Mouse (Mus musculus) forebrain, embryonic 11.5 days (tissue): ENCODE data around the gene Coro1c. TPM values are rescaled to one million over a fixed set of nuclear protein-coding genes. Genes with fewer than 3 reads are reported as not detected.
A peak's percentile ranks its signal among the peaks of the same experiment; 100 is the strongest.

Experiments
- ATAC-seq: fragments of 200-750 bp; cut with Nextera tagmentation; replicated peaks from 2 replicates; pipeline ENCODE4 v1.8.0; 2017; ENCODE audit warnings: moderate TSS enrichment; ENCODE audit not compliant: low FRiP score
- DNase-seq: peaks from one replicate; pipeline ENCODE4 v3.0.0-alpha.2; 2017; ENCODE audit warnings: low spot score
- H3K27ac ChIP-seq: fragments of 300-500 bp; sonication (generic); 2 replicates; pipeline ENCODE4 v1.5.1; 2014; ENCODE audit warnings: low read depth, low read length
- H3K27me3 ChIP-seq: fragments of 300-500 bp; sonication (generic); 2 replicates; pipeline ENCODE4 v1.6.1; 2014; ENCODE audit warnings: mild to moderate bottlenecking, low read length, mixed read lengths; ENCODE audit not compliant: control insufficient read depth, insufficient read depth
- H3K36me3 ChIP-seq: fragments of 300-500 bp; sonication (generic); 2 replicates; pipeline ENCODE4 v1.6.1; 2014; ENCODE audit warnings: mild to moderate bottlenecking, low read length, moderate library complexity, mixed read lengths; ENCODE audit not compliant: control insufficient read depth, insufficient read depth
- H3K4me1 ChIP-seq: fragments of 300-500 bp; sonication (generic); replicated peaks from 2 replicates; pipeline ENCODE4 v1.6.1; 2014; ENCODE audit warnings: low read length, mixed read lengths; ENCODE audit not compliant: control insufficient read depth, insufficient read depth
- H3K4me2 ChIP-seq: fragments of 300-500 bp; sonication (generic); 2 replicates; pipeline ENCODE4 v1.6.1; 2014; ENCODE audit warnings: low read depth, mild to moderate bottlenecking, low read length, moderate library complexity, mixed read lengths; ENCODE audit not compliant: severe bottlenecking
- H3K4me3 ChIP-seq: fragments of 300-500 bp; sonication (generic); 2 replicates; pipeline ENCODE4 v1.5.1; 2014; ENCODE audit warnings: low read depth, low read length
- H3K9ac ChIP-seq: fragments of 300-500 bp; sonication (generic); 2 replicates; pipeline ENCODE4 v1.6.1; 2014; ENCODE audit warnings: low read length
- H3K9me3 ChIP-seq: fragments of 300-500 bp; sonication (generic); 2 replicates; pipeline ENCODE4 v1.6.1; 2016; ENCODE audit warnings: low read length, mixed read lengths; ENCODE audit not compliant: control insufficient read depth
- WGBS: fragments of 180-500 bp; shearing (Covaris S2); extraction: QIAGEN DNeasy Blood & Tissue Kit; methylation state at CpG from one replicate; pipeline ENCODE4 v1.1.7; 2014; 5-methylcytosine and 5-hydroxymethylcytosine counted together
- polyA plus RNA-seq: library from polyadenylated mRNA; unstranded; fragments of >200 nt; fragmentation: Nextera tagmentation; extraction: Ambion mirVana; gene quantifications from 2 replicates; pipeline ENCODE4 v1.2.1, GENCODE M21; 2014

Coro1c gene
- polyA plus RNA-seq, 1 experiment from 2014 or later, result 231 TPM

GRCm38 (mm10) chr5:113830292-113830643, 78.3 kb downstream of the Coro1c start:
- no peaks in the 10 kb centered on the region for H3K9me3 ChIP-seq
- H3K4me2 ChIP-seq, result no peak overlapping the region
- no peaks in the 10 kb centered on the region for H3K4me1 ChIP-seq
- DNase-seq (no peak), ATAC-seq (no peak)
- no peak overlapping the region for H3K4me3 ChIP-seq
- H3K9ac ChIP-seq, result no peak overlapping the region
- H3K27me3 ChIP-seq, result no peaks in the 10 kb centered on the region
- H3K27ac ChIP-seq, result no peak overlapping the region
- H3K36me3 ChIP-seq, result no peaks in the 10 kb centered on the region
- 70% methylated on average over 10 of the region's 10 CpGs for WGBS

GRCm38 (mm10) chr5:113829566-113830291, 78.8 kb downstream of the Coro1c start:
- no peak for ATAC-seq
- H3K4me2 ChIP-seq, result no peak overlapping the region

GRCm38 (mm10) chr5:113828481-113828880, 80.1 kb downstream of the Coro1c start:
- Histone ChIP-seq H3K27me3 (no peaks in the 10 kb centered on the region), H3K4me1 (no peaks in the 10 kb centered on the region), H3K4me2 (no peak overlapping the region), H3K4me3 (no peak overlapping the region), H3K9me3 (no peaks in the 10 kb centered on the region), H3K27ac (no peak overlapping the region), H3K9ac (no peak overlapping the region), H3K36me3 (no peaks in the 10 kb centered on the region)
- ATAC-seq, result no peak
- DNase-seq, result no peak
- 60% methylated on average over 7 of the region's 7 CpGs for WGBS

More at GRCm38 (mm10) chr5:113829566-113830291, 78.8 kb downstream of the Coro1c start:
- Histone ChIP-seq H3K9me3 (no peaks in the 10 kb centered on the region), H3K27me3 (no peaks in the 10 kb centered on the region), H3K27ac (no peak overlapping the region), H3K4me1 (no peaks in the 10 kb centered on the region), H3K36me3 (no peaks in the 10 kb centered on the region), H3K4me3 (no peak overlapping the region), H3K9ac (no peak overlapping the region)
- WGBS, result 83% methylated on average over 7 of the region's 7 CpGs
- DNase-seq, result no peak

DNA sequence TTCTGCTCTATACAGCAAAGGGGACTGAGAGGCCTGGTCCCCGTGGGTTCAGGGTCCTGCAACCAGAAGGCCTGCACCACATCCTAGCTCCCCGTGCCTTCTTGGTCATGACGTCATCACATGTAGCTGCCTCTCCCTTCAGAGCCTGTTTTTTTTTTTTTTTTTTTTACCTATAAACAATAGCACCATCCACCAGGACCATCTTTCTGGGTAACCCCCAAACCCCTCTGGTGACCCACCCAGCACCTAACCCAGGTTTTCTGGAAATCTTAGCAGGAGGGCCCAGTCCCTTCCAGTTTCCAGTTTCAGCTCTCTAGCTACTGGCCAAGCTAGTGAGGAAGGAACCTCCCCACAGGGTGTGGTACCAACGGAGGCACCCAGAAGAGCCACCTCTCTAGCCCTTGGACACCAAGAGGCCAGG, 80.6 kb downstream of the Coro1c start:
- Histone ChIP-seq H3K27me3 (no peaks in the 10 kb centered on the region), H3K9ac (no peak overlapping the region), H3K27ac (no peak overlapping the region), H3K4me3 (no peak overlapping the region), H3K4me1 (no peaks in the 10 kb centered on the region), H3K9me3 (no peaks in the 10 kb centered on the region), H3K36me3 (no peaks in the 10 kb centered on the region), H3K4me2 (no peak overlapping the region)
- DNase-seq, result no peak
- ATAC-seq, result no peak
- 66% methylated on average over 4 of the region's 4 CpGs for WGBS

DNA sequence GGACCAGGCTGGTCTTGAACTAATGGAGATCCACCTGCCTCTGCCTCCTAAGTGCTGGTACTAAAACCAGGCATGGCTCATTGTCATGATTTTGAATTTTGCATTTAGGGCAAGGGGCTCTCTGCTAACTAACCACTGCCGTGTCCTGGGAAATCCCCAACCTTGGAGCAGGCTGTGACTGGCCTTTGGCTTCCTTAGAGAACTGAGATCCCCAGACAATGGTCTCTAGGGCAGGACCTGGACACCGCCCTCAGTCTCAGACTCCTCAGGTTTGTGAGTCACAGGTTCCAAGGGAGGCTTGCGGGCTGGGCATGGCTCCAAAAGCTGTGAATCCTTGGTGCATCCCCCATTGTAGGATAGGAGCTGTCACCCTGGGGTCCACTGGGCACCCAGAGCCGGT, 81.9 kb downstream of the Coro1c start:
- ATAC-seq, result no peak

GRCm38 (mm10) chr5:113825558-113825957, 83.0 kb downstream of the Coro1c start:
- H3K9ac ChIP-seq, result no peak overlapping the region
- no peak overlapping the region for H3K4me2 ChIP-seq
- WGBS, result 85% methylated on average over 7 of the region's 7 CpGs
- no peak overlapping the region for H3K4me3 ChIP-seq
- ATAC-seq (no peak), DNase-seq (no peak)
- no peaks in the 10 kb centered on the region for H3K4me1 ChIP-seq
- H3K27me3 ChIP-seq, result no peaks in the 10 kb centered on the region
- H3K36me3 ChIP-seq, result no peaks in the 10 kb centered on the region
- H3K27ac ChIP-seq, result no peak overlapping the region
- no peaks in the 10 kb centered on the region for H3K9me3 ChIP-seq

More for the DNA sequence above, 81.9 kb downstream of the Coro1c start:
- Histone ChIP-seq H3K9me3 (no peaks in the 10 kb centered on the region), H3K27me3 (no peaks in the 10 kb centered on the region), H3K4me3 (no peak overlapping the region), H3K4me2 (no peak overlapping the region), H3K4me1 (no peaks in the 10 kb centered on the region), H3K9ac (no peak overlapping the region), H3K36me3 (no peaks in the 10 kb centered on the region), H3K27ac (no peak overlapping the region)
- WGBS, result 86% methylated on average over 4 of the region's 4 CpGs
- DNase-seq, result no peak

GRCm38 (mm10) chr5:113824228-113824627, 84.3 kb downstream of the Coro1c start:
- Histone ChIP-seq H3K27ac (no peak overlapping the region), H3K4me3 (no peak overlapping the region), H3K36me3 (no peaks in the 10 kb centered on the region), H3K4me1 (no peaks in the 10 kb centered on the region), H3K27me3 (no peaks in the 10 kb centered on the region), H3K9me3 (no peaks in the 10 kb centered on the region), H3K9ac (no peak overlapping the region), H3K4me2 (no peak overlapping the region)
- ATAC-seq (no peak), DNase-seq (no peak)
- WGBS, result 85% methylated on average over 4 of the region's 4 CpGs

DNA sequence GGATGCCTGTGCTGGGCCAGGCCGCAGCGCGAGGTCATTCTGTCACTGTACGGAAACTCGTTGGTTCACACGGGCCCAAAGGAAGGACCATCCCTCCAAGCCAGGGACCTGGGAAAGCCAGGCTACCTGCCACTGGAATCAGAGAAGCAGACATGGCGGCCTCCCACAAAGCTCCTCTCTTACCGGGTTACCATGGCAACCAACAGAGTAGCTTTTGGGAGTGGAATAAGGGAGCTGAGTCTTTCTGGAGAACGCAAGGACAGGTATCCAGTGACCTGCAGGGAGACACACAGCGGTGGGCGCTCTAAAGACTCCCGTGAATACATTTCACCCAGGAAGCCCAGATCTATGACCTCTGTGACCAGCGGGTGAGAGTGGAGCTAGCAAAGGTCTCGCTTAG, 90.0 kb downstream of the Coro1c start:
- no peak for ATAC-seq
- Histone ChIP-seq H3K36me3 (no peaks in the 10 kb centered on the region), H3K27me3 (no peaks in the 10 kb centered on the region), H3K4me2 (no peak overlapping the region), H3K27ac (no peak overlapping the region), H3K9ac (no peak overlapping the region), H3K4me3 (no peak overlapping the region), H3K4me1 (peaks cover 3% of the 10 kb centered on the region; the same call in 1 of the 2 replicates), H3K9me3 (no peaks in the 10 kb centered on the region)
- no peak for DNase-seq
- 67% methylated on average over 14 of the region's 14 CpGs for WGBS

GRCm38 (mm10) chr5:113815638-113816152, 92.9 kb downstream of the Coro1c start:
- Histone ChIP-seq H3K27ac (no peak overlapping the region), H3K4me2 (no peak overlapping the region)

More at GRCm38 (mm10) chr5:113815638-113816152, 92.9 kb downstream of the Coro1c start:
- ATAC-seq, result no peak
- Histone ChIP-seq H3K4me3 (no peak overlapping the region), H3K9me3 (no peaks in the 10 kb centered on the region; the same call in 1 of the 2 replicates), H3K4me1 (peaks cover 3% of the 10 kb centered on the region; the same call in 1 of the 2 replicates), H3K36me3 (no peaks in the 10 kb centered on the region), H3K9ac (peak overlapping the region; percentile 16; the same call in 1 of the 2 replicates), H3K27me3 (no peaks in the 10 kb centered on the region)
- peak; percentile 94 for DNase-seq
- WGBS, result 13% methylated on average over 15 of the region's 15 CpGs
